Comparison of ENCODE assay signal across 8 mouse cellular contexts in genomic region chr16:55837653-55838052, GRCm38 (mm10). TPM values are rescaled to one million over a fixed set of nuclear protein-coding genes. Genes with fewer than 3 reads are reported as not detected.
DNase-seq lines count a peak whose midpoint lies in the region; ATAC-seq and TF ChIP-seq lines count a peak whose summit lies in the region.
"Not testable (repeated sequence)": the region's sequence is repeated elsewhere in the genome, so short reads cannot be mapped to it uniquely, and the experiment has no call there.

No protein-coding gene starts in this region.

- not testable (repeated sequence) for H3K9me3 ChIP-seq in forebrain, embryonic 11.5 days (ENCODE audit: control insufficient read depth, low read length); heart, embryonic 12.5 days (replicated peaks); hindbrain, embryonic 16.5 days (ENCODE audit: control insufficient read depth, low read length); liver, embryonic 15.5 days (replicated peaks); midbrain, embryonic 14.5 days (ENCODE audit: control insufficient read depth, low read length); stomach, embryonic 15.5 days

- DNase-seq in CD4-positive, CD25-positive, alpha-beta regulatory T cell, adult 2 months (ENCODE audit: low read depth, low spot score), result peak; percentile 35
- DNase-seq in forebrain, embryonic 11.5 days (ENCODE audit: low spot score); layer of hippocampus, adult 2 months (ENCODE audit: low spot score in 2 of 2); midbrain, embryonic 14.5 days: not testable (repeated sequence)

- H3K9ac ChIP-seq in forebrain, embryonic 11.5 days (ENCODE audit: low read length); heart, embryonic 12.5 days; hindbrain, embryonic 16.5 days (ENCODE audit: low read depth, low read length); liver, embryonic 15.5 days; midbrain, embryonic 14.5 days (replicated peaks; ENCODE audit: low read length); stomach, embryonic 15.5 days: not testable (repeated sequence)

- not testable (repeated sequence) for H3K27me3 ChIP-seq in forebrain, embryonic 11.5 days (ENCODE audit: control insufficient read depth, insufficient read depth, low read length); heart, embryonic 12.5 days (replicated peaks); hindbrain, embryonic 16.5 days (replicated peaks; ENCODE audit: control insufficient read depth, insufficient read depth, low read length); liver, embryonic 15.5 days; midbrain, embryonic 14.5 days (ENCODE audit: control insufficient read depth, insufficient read depth, low read length); stomach, embryonic 15.5 days (replicated peaks)

- not testable (repeated sequence) for H3K4me3 ChIP-seq in forebrain, embryonic 11.5 days (ENCODE audit: low read depth, low read length); hindbrain, embryonic 16.5 days (ENCODE audit: low read length); stomach, embryonic 15.5 days (replicated peaks)
- H3K4me3 ChIP-seq in heart, embryonic 12.5 days, result peak overlapping the region; percentile 66
- H3K4me3 ChIP-seq in layer of hippocampus, adult 2 months, result peak overlapping the region; percentile 72; the same call in 1 of the 2 replicates
- H3K4me3 ChIP-seq in liver, embryonic 15.5 days (replicated peaks), result peak overlapping the region; percentile 67; the same call in 1 of the 2 replicates
- peak overlapping the region; percentile 47 for H3K4me3 ChIP-seq in midbrain, embryonic 14.5 days (replicated peaks; ENCODE audit: low read depth, low read length)

- TF ChIP-seq CTCF in layer of hippocampus, adult 2 months (conservative IDR thresholded peaks at IDR 0.05), result not testable (repeated sequence)

- H3K27ac ChIP-seq in forebrain, embryonic 11.5 days (ENCODE audit: low read depth, low read length); hindbrain, embryonic 16.5 days (ENCODE audit: low read depth, low read length); liver, embryonic 15.5 days (replicated peaks); midbrain, embryonic 14.5 days (replicated peaks; ENCODE audit: low read depth, low read length); stomach, embryonic 15.5 days: not testable (repeated sequence)
- H3K27ac ChIP-seq in heart, embryonic 12.5 days (ENCODE audit: poor library complexity, severe bottlenecking), result 0 out of 2 replicates have a peak overlapping the region, but pooled peaks have one; percentile 95
- H3K27ac ChIP-seq in layer of hippocampus, adult 2 months, result peak overlapping the region; percentile 97; the same call in 1 of the 2 replicates

- ATAC-seq in forebrain, embryonic 11.5 days (replicated peaks; ENCODE audit: low FRiP score); heart, embryonic 12.5 days (ENCODE audit: insufficient number of reproducible peaks, low FRiP score); hindbrain, embryonic 16.5 days; liver, embryonic 15.5 days (ENCODE audit: insufficient read depth); midbrain, embryonic 14.5 days (ENCODE audit: low FRiP score, low TSS enrichment); stomach, embryonic 15.5 days (ENCODE audit: insufficient read depth, low FRiP score, low read depth): not testable (repeated sequence)

- 87% methylated on average over 8 of the region's 8 CpGs for WGBS in forebrain, embryonic 11.5 days
- WGBS in heart, embryonic 12.5 days, result 88% methylated on average over 8 of the region's 8 CpGs
- 95% methylated on average over 8 of the region's 8 CpGs for WGBS in hindbrain, embryonic 16.5 days
- 80% methylated on average over 8 of the region's 8 CpGs for WGBS in liver, embryonic 15.5 days (ENCODE audit: insufficient replicate concordance)
- WGBS in midbrain, embryonic 14.5 days, result 95% methylated on average over 8 of the region's 8 CpGs
- 92% methylated on average over 8 of the region's 8 CpGs for WGBS in stomach, embryonic 15.5 days

- H3K36me3 ChIP-seq in forebrain, embryonic 11.5 days (ENCODE audit: control insufficient read depth, insufficient read depth, low read length); hindbrain, embryonic 16.5 days (ENCODE audit: control insufficient read depth, insufficient read depth, low read length); liver, embryonic 15.5 days (replicated peaks); midbrain, embryonic 14.5 days (ENCODE audit: control insufficient read depth, insufficient read depth, low read length); stomach, embryonic 15.5 days: not testable (repeated sequence)
- peaks cover 19% of the 10 kb centered on the region for H3K36me3 ChIP-seq in heart, embryonic 12.5 days

- not testable (repeated sequence) for H3K4me1 ChIP-seq in forebrain, embryonic 11.5 days (replicated peaks; ENCODE audit: control insufficient read depth, insufficient read depth, low read length); heart, embryonic 12.5 days (replicated peaks); hindbrain, embryonic 16.5 days (ENCODE audit: control insufficient read depth, insufficient read depth, low read depth, low read length); midbrain, embryonic 14.5 days (ENCODE audit: control insufficient read depth, insufficient read depth, low read length); stomach, embryonic 15.5 days
- H3K4me1 ChIP-seq in liver, embryonic 15.5 days (replicated peaks), result peaks cover 15% of the 10 kb centered on the region

- H3K4me2 ChIP-seq in forebrain, embryonic 11.5 days (ENCODE audit: low read depth, low read length, severe bottlenecking), result 0 out of 2 replicates have a peak overlapping the region, but pooled peaks have one; percentile 70
- peak overlapping the region; percentile 75 for H3K4me2 ChIP-seq in heart, embryonic 12.5 days
- peak overlapping the region; percentile 79 for H3K4me2 ChIP-seq in hindbrain, embryonic 16.5 days (ENCODE audit: low read length)
- peak overlapping the region; percentile 79 for H3K4me2 ChIP-seq in liver, embryonic 15.5 days
- peak overlapping the region; percentile 60 for H3K4me2 ChIP-seq in midbrain, embryonic 14.5 days (ENCODE audit: low read length)
- H3K4me2 ChIP-seq in stomach, embryonic 15.5 days, result peak overlapping the region; percentile 66

RNA-seq across cellular contexts. Expression of gene Nfkbiz, which starts 1.0 kb away (rescaled TPM):
- polyA plus RNA-seq in forebrain, embryonic 11.5 days (2014; fragmentation: Nextera tagmentation; extraction: Ambion mirVana), result 1.9 and 2.3 TPM in 2 replicates
- 3.1 and 3.3 TPM in 2 replicates for polyA plus RNA-seq in heart, embryonic 12.5 days (2016; fragmentation: Nextera tagmentation; extraction: Ambion mirVana)
- 1.6 and 1.8 TPM in 2 replicates for polyA plus RNA-seq in hindbrain, embryonic 16.5 days (2015; fragmentation: Nextera tagmentation; extraction: Ambion mirVana)
- total RNA-seq in layer of hippocampus, adult 2 months (2021), result 1 to 10 TPM; 5.9 to 8.5 TPM
- polyA plus RNA-seq in liver, embryonic 15.5 days (2015; fragmentation: Nextera tagmentation; extraction: Ambion mirVana), result 1.8 and 2.1 TPM in 2 replicates
- 1.2 and 1.3 TPM in 2 replicates for polyA plus RNA-seq in midbrain, embryonic 14.5 days (2014; fragmentation: Nextera tagmentation; extraction: Ambion mirVana)
- 8.1 and 9.4 TPM in 2 replicates for polyA plus RNA-seq in stomach, embryonic 15.5 days (2015; fragmentation: Nextera tagmentation; extraction: Ambion mirVana)

RNA-seq across cellular contexts. Expression of gene Nxpe3, which starts 57.4 kb away (rescaled TPM):
- polyA plus RNA-seq in forebrain, embryonic 11.5 days (2014; fragmentation: Nextera tagmentation; extraction: Ambion mirVana), result 1.00 and 1.2 TPM in 2 replicates
- polyA plus RNA-seq in heart, embryonic 12.5 days (2016; fragmentation: Nextera tagmentation; extraction: Ambion mirVana), result 0.66 and 0.74 TPM in 2 replicates
- 1.5 and 1.6 TPM in 2 replicates for polyA plus RNA-seq in hindbrain, embryonic 16.5 days (2015; fragmentation: Nextera tagmentation; extraction: Ambion mirVana)
- 10 to 100 TPM; 11.6 to 11.7 TPM for total RNA-seq in layer of hippocampus, adult 2 months (2021)
- polyA plus RNA-seq in liver, embryonic 15.5 days (2015; fragmentation: Nextera tagmentation; extraction: Ambion mirVana), result 0.43 and 0.44 TPM in 2 replicates
- polyA plus RNA-seq in midbrain, embryonic 14.5 days (2014; fragmentation: Nextera tagmentation; extraction: Ambion mirVana), result 1.6 and 1.7 TPM in 2 replicates
- polyA plus RNA-seq in stomach, embryonic 15.5 days (2015; fragmentation: Nextera tagmentation; extraction: Ambion mirVana), result 0.74 and 0.88 TPM in 2 replicates
